Mouse (Mus musculus): ENCODE measurements at regions not wholly inside any gene's neighbourhood (a gene's known extent, or its start where the extent isn't known, plus 50 kb on each side); places are given as distances from the start of the nearest gene placed in this dataset.

GRCm38 (mm10) chr7:89054494-89054893, 349.5 kb downstream of the Tmem135 start:
- H3K4me2 ChIP-seq (replicated peaks; ENCODE audit: low read depth): no peak overlapping the region
- H3K27me3 ChIP-seq (replicated peaks; ENCODE audit: control insufficient read depth, insufficient read depth, low read length): no peaks in the 10 kb centered on the region
- H3K9me3 ChIP-seq (ENCODE audit: control insufficient read depth): no peaks in the 10 kb centered on the region
- 82% methylated on average over 2 of the region's 2 CpGs for WGBS
- no peak overlapping the region for H3K4me3 ChIP-seq (ENCODE audit: low read depth, low read length)
- H3K4me1 ChIP-seq (replicated peaks; ENCODE audit: control insufficient read depth, insufficient read depth, low read length): no peaks in the 10 kb centered on the region
- ATAC-seq: no peak
- no peak overlapping the region for H3K27ac ChIP-seq (ENCODE audit: low read depth, low read length)
- TF ChIP-seq CTCF (IDR thresholded peaks at IDR 0.05; ENCODE audit: low read depth): no peak
- H3K36me3 ChIP-seq (ENCODE audit: control insufficient read depth, insufficient read depth): no peaks in the 10 kb centered on the region
- H3K9ac ChIP-seq (ENCODE audit: low read depth, low read length): no peak overlapping the region

GRCm38 (mm10) chr7:89051240-89051639, 352.8 kb downstream of the Tmem135 start:
- Histone ChIP-seq H3K4me3 (ENCODE audit: low read depth, low read length) (no peak overlapping the region), H3K9ac (ENCODE audit: low read depth, low read length) (no peak overlapping the region), H3K27ac (ENCODE audit: low read depth, low read length) (no peak overlapping the region), H3K4me1 (replicated peaks; ENCODE audit: control insufficient read depth, insufficient read depth, low read length) (no peaks in the 10 kb centered on the region), H3K4me2 (replicated peaks; ENCODE audit: low read depth) (no peak overlapping the region), H3K36me3 (ENCODE audit: control insufficient read depth, insufficient read depth) (no peaks in the 10 kb centered on the region), H3K9me3 (ENCODE audit: control insufficient read depth) (no peaks in the 10 kb centered on the region), H3K27me3 (replicated peaks; ENCODE audit: control insufficient read depth, insufficient read depth, low read length) (no peaks in the 10 kb centered on the region)
- no peak for TF ChIP-seq CTCF (IDR thresholded peaks at IDR 0.05; ENCODE audit: low read depth)
- WGBS: 64% methylated on average over 5 of the region's 5 CpGs
- ATAC-seq: no peak

- Histone ChIP-seq H3K27ac (ENCODE audit: low read depth, low read length) (no peak overlapping the region), H3K4me3 (ENCODE audit: low read depth, low read length) (no peak overlapping the region), H3K4me1 (replicated peaks; ENCODE audit: control insufficient read depth, insufficient read depth, low read length) (no peaks in the 10 kb centered on the region), H3K36me3 (ENCODE audit: control insufficient read depth, insufficient read depth) (no peaks in the 10 kb centered on the region), H3K9ac (ENCODE audit: low read depth, low read length) (no peak overlapping the region), H3K4me2 (replicated peaks; ENCODE audit: low read depth) (no peak overlapping the region), H3K27me3 (replicated peaks; ENCODE audit: control insufficient read depth, insufficient read depth, low read length) (no peaks in the 10 kb centered on the region), H3K9me3 (ENCODE audit: control insufficient read depth) (no peaks in the 10 kb centered on the region)
- WGBS: 78% methylated on average over 3 of the region's 3 CpGs
- TF ChIP-seq CTCF (IDR thresholded peaks at IDR 0.05; ENCODE audit: low read depth): no peak
- ATAC-seq: no peak
These were observed 357.4 kb downstream of the Tmem135 start for GRCm38 (mm10) chr7:89046405-89047217.

GRCm38 (mm10) chr7:89042977-89043376, 361.0 kb downstream of the Tmem135 start:
- H3K4me1 ChIP-seq (replicated peaks; ENCODE audit: control insufficient read depth, insufficient read depth, low read length): no peaks in the 10 kb centered on the region
- ATAC-seq: no peak
- H3K36me3 ChIP-seq (ENCODE audit: control insufficient read depth, insufficient read depth): no peaks in the 10 kb centered on the region
- WGBS: 32% methylated on average over 1 of the region's 1 CpGs
- H3K9me3 ChIP-seq (ENCODE audit: control insufficient read depth): no peaks in the 10 kb centered on the region
- no peak overlapping the region for H3K4me3 ChIP-seq (ENCODE audit: low read depth, low read length)
- H3K27ac ChIP-seq (ENCODE audit: low read depth, low read length): no peak overlapping the region
- H3K9ac ChIP-seq (ENCODE audit: low read depth, low read length): no peak overlapping the region
- H3K4me2 ChIP-seq (replicated peaks; ENCODE audit: low read depth): no peak overlapping the region
- H3K27me3 ChIP-seq (replicated peaks; ENCODE audit: control insufficient read depth, insufficient read depth, low read length): no peaks in the 10 kb centered on the region
- TF ChIP-seq CTCF (IDR thresholded peaks at IDR 0.05; ENCODE audit: low read depth): peak; percentile 56

- no peak overlapping the region for H3K4me3 ChIP-seq (ENCODE audit: low read depth, low read length)
- H3K9me3 ChIP-seq (ENCODE audit: control insufficient read depth): no peaks in the 10 kb centered on the region
- WGBS: 69% methylated on average over 5 of the region's 5 CpGs
- no peak overlapping the region for H3K9ac ChIP-seq (ENCODE audit: low read depth, low read length)
- no peak for ATAC-seq
- H3K36me3 ChIP-seq (ENCODE audit: control insufficient read depth, insufficient read depth): no peaks in the 10 kb centered on the region
- no peak for TF ChIP-seq CTCF (IDR thresholded peaks at IDR 0.05; ENCODE audit: low read depth)
- H3K4me1 ChIP-seq (replicated peaks; ENCODE audit: control insufficient read depth, insufficient read depth, low read length): no peaks in the 10 kb centered on the region
- H3K27me3 ChIP-seq (replicated peaks; ENCODE audit: control insufficient read depth, insufficient read depth, low read length): no peaks in the 10 kb centered on the region
- no peak overlapping the region for H3K4me2 ChIP-seq (replicated peaks; ENCODE audit: low read depth)
- H3K27ac ChIP-seq (ENCODE audit: low read depth, low read length): no peak overlapping the region
These were observed 362.7 kb downstream of the Tmem135 start for GRCm38 (mm10) chr7:89041287-89041686.

- no peak for TF ChIP-seq CTCF (IDR thresholded peaks at IDR 0.05; ENCODE audit: low read depth)
- Histone ChIP-seq H3K36me3 (ENCODE audit: control insufficient read depth, insufficient read depth) (no peaks in the 10 kb centered on the region), H3K4me1 (replicated peaks; ENCODE audit: control insufficient read depth, insufficient read depth, low read length) (no peaks in the 10 kb centered on the region), H3K4me2 (replicated peaks; ENCODE audit: low read depth) (no peak overlapping the region), H3K27me3 (replicated peaks; ENCODE audit: control insufficient read depth, insufficient read depth, low read length) (no peaks in the 10 kb centered on the region), H3K9me3 (ENCODE audit: control insufficient read depth) (no peaks in the 10 kb centered on the region), H3K4me3 (ENCODE audit: low read depth, low read length) (no peak overlapping the region), H3K27ac (ENCODE audit: low read depth, low read length) (no peak overlapping the region), H3K9ac (ENCODE audit: low read depth, low read length) (no peak overlapping the region)
- ATAC-seq: no peak
- 50% methylated on average over 6 of the region's 6 CpGs for WGBS
These were observed 363.9 kb downstream of the Tmem135 start for GRCm38 (mm10) chr7:89040139-89040538.

All from intestine, postnatal 0 days (tissue).